Mouse (Mus musculus) bone marrow macrophage, adult 2 months (primary cell): ENCODE data around the gene Slc25a13.

Experiments used
- CTCF ChIP-seq: IDR thresholded peaks from 2 replicates; pipeline ENCODE4 v1.5.1; 2012; ENCODE audit warnings: low read depth, mild to moderate bottlenecking, low read length, moderate library complexity
- POLR2A ChIP-seq: IDR thresholded peaks from 2 replicates; pipeline ENCODE4 v1.6.1; 2012; ENCODE audit warnings: mild to moderate bottlenecking, low read depth, low read length, borderline replicate concordance

GRCm38 (mm10) chr6:6153426-6153825 lies 63.5 kb downstream of the Slc25a13 start:
- TF ChIP-seq CTCF (no peak), POLR2A (no peak)
